ENCODE assay signal across 7 mouse cellular contexts in genomic region chr2:112492431-112492855, GRCm38 (mm10). TPM values are rescaled to one million over a fixed set of nuclear protein-coding genes. Genes with fewer than 3 reads are reported as not detected.
DNase-seq lines count a peak whose midpoint lies in the region; ATAC-seq and TF ChIP-seq lines count a peak whose summit lies in the region.

No protein-coding gene starts in this region.

- H3K4me2 ChIP-seq in hindbrain, embryonic 11.5 days (replicated peaks; ENCODE audit: low read depth, low read length) = peak overlapping the region; percentile 76
- peak overlapping the region; percentile 84 for H3K4me2 ChIP-seq in lung, embryonic 14.5 days

- no peaks in the 10 kb centered on the region for H3K36me3 ChIP-seq in thymus, adult 2 months (ENCODE audit: control insufficient read depth, insufficient read depth, low read length)
- H3K36me3 ChIP-seq in hindbrain, embryonic 11.5 days (ENCODE audit: control insufficient read depth, insufficient read depth, low read length) = no peaks in the 10 kb centered on the region
- no peaks in the 10 kb centered on the region for H3K36me3 ChIP-seq in lung, embryonic 14.5 days (ENCODE audit: insufficient read depth)

- H3K9ac ChIP-seq in hindbrain, embryonic 11.5 days (ENCODE audit: low read depth, low read length) = peak overlapping the region; percentile 99
- H3K9ac ChIP-seq in lung, embryonic 14.5 days = peak overlapping the region; percentile 97

- H3K27me3 ChIP-seq in thymus, adult 2 months (ENCODE audit: control insufficient read depth, insufficient read depth, low read length) = no peaks in the 10 kb centered on the region
- no peaks in the 10 kb centered on the region for H3K27me3 ChIP-seq in hindbrain, embryonic 11.5 days (ENCODE audit: control insufficient read depth, insufficient read depth, low read length)
- H3K27me3 ChIP-seq in lung, embryonic 14.5 days (ENCODE audit: insufficient read depth, low read length) = no peaks in the 10 kb centered on the region

- H3K9me3 ChIP-seq in hindbrain, embryonic 11.5 days (ENCODE audit: control insufficient read depth, low read length) = no peaks in the 10 kb centered on the region
- no peaks in the 10 kb centered on the region for H3K9me3 ChIP-seq in lung, embryonic 14.5 days (ENCODE audit: low read depth, low read length)

- peaks cover 2% of the 10 kb centered on the region; the same call in 1 of the 2 replicates for H3K4me1 ChIP-seq in thymus, adult 2 months (replicated peaks; ENCODE audit: control insufficient read depth, insufficient read depth, low read length)
- no peaks in the 10 kb centered on the region for H3K4me1 ChIP-seq in cortical plate, adult 2 months (ENCODE audit: control insufficient read depth, insufficient read depth, low read length)
- H3K4me1 ChIP-seq in hindbrain, embryonic 11.5 days (replicated peaks; ENCODE audit: control insufficient read depth, insufficient read depth, low read length) = no peaks in the 10 kb centered on the region
- H3K4me1 ChIP-seq in lung, embryonic 14.5 days (ENCODE audit: insufficient read depth) = no peaks in the 10 kb centered on the region

- no peak for TF ChIP-seq POLR2A in thymus, adult 2 months (IDR thresholded peaks at IDR 0.05; ENCODE audit: control insufficient read depth, extremely low read depth, insufficient read depth, low read length, poor library complexity)
- TF ChIP-seq POLR2A in cortical plate, adult 2 months (IDR thresholded peaks at IDR 0.05; ENCODE audit: extremely low read depth, insufficient read depth, low read length) = no peak

- no peak for TF ChIP-seq CTCF in thymus, adult 2 months (IDR thresholded peaks at IDR 0.05; ENCODE audit: borderline replicate concordance, control insufficient read depth, extremely low read depth, insufficient read depth, low read length, poor library complexity)
- no peak for TF ChIP-seq CTCF in cortical plate, adult 2 months (IDR thresholded peaks at IDR 0.05; ENCODE audit: extremely low read depth, insufficient read depth, low read length)
- no peak for TF ChIP-seq CTCF in lung, embryonic 14.5 days (IDR thresholded peaks at IDR 0.05; ENCODE audit: low read depth)

- H3K4me3 ChIP-seq in thymus, adult 2 months (ENCODE audit: control insufficient read depth, insufficient read depth, low read length) = peak overlapping the region; percentile 62
- H3K4me3 ChIP-seq in cortical plate, adult 2 months (ENCODE audit: insufficient read depth, low read length) = peak overlapping the region; percentile 52
- peak overlapping the region; percentile 72 for H3K4me3 ChIP-seq in hindbrain, embryonic 11.5 days (ENCODE audit: low read depth, low read length)
- H3K4me3 ChIP-seq in lung, embryonic 14.5 days (ENCODE audit: low read depth, low read length) = peak overlapping the region; percentile 71

- DNase-seq in thymus, adult 2 months = peak; percentile 21
- no peak for DNase-seq in thymus, postnatal 4 days
- DNase-seq in hindbrain, embryonic 11.5 days (ENCODE audit: low spot score) = peak; percentile 61
- peak; percentile 62 for DNase-seq in lung, embryonic 14.5 days
- DNase-seq in thymus, postnatal 25 days = peak; percentile 31
- DNase-seq in cerebellum, postnatal 4 days (ENCODE audit: low spot score in 2 of 2) = no peak

- peak; percentile 25 for ATAC-seq in hindbrain, embryonic 11.5 days (ENCODE audit: low FRiP score)
- ATAC-seq in lung, embryonic 14.5 days (ENCODE audit: insufficient read depth) = peak; percentile 6

- H3K27ac ChIP-seq in thymus, adult 2 months (ENCODE audit: control insufficient read depth, insufficient read depth, low read length) = peak overlapping the region; percentile 61; the same call in 1 of the 2 replicates
- peak overlapping the region; percentile 97 for H3K27ac ChIP-seq in cortical plate, adult 2 months (ENCODE audit: insufficient read depth, low read length)
- H3K27ac ChIP-seq in hindbrain, embryonic 11.5 days (ENCODE audit: low read depth, low read length) = peak overlapping the region; percentile 98
- peak overlapping the region; percentile 99 for H3K27ac ChIP-seq in lung, embryonic 14.5 days (ENCODE audit: low read depth)

- 14% methylated on average over 9 of the region's 9 CpGs for WGBS in thymus, adult 2 months
- WGBS in hindbrain, embryonic 11.5 days = 11% methylated on average over 9 of the region's 9 CpGs
- WGBS in lung, embryonic 14.5 days = 8% methylated on average over 9 of the region's 9 CpGs

RNA-seq across cellular contexts. Expression of gene Aven, which starts 0.3 kb away (rescaled TPM):
- polyA plus RNA-seq in thymus, adult 2 months (2012; rRNA removed) = 5.1 and 5.9 TPM in 2 replicates
- 9.7 and 10.8 TPM in 2 replicates for polyA plus RNA-seq in cortical plate, adult 2 months (2012; rRNA removed)
- polyA plus RNA-seq in hindbrain, embryonic 11.5 days (2014; fragmentation: Nextera tagmentation; extraction: Ambion mirVana) = 5.9 and 6.1 TPM in 2 replicates
- 7.2 and 7.8 TPM in 2 replicates for polyA plus RNA-seq in lung, embryonic 14.5 days (2014; fragmentation: Nextera tagmentation; extraction: Ambion mirVana)

RNA-seq across cellular contexts. Expression of gene Chrm5, which starts 11.9 kb away (rescaled TPM):
- not detected in 2 replicates for polyA plus RNA-seq in thymus, adult 2 months (2012; rRNA removed)
- 0.13 and 0.17 TPM in 2 replicates for polyA plus RNA-seq in cortical plate, adult 2 months (2012; rRNA removed)
- 0.08 and 0.17 TPM in 2 replicates for polyA plus RNA-seq in hindbrain, embryonic 11.5 days (2014; fragmentation: Nextera tagmentation; extraction: Ambion mirVana)
- not detected in 2 replicates for polyA plus RNA-seq in lung, embryonic 14.5 days (2014; fragmentation: Nextera tagmentation; extraction: Ambion mirVana)

RNA-seq across cellular contexts. Expression of gene Emc7, which starts 37.6 kb away (rescaled TPM):
- 4.9 and 6.3 TPM in 2 replicates for polyA plus RNA-seq in thymus, adult 2 months (2012; rRNA removed)
- polyA plus RNA-seq in cortical plate, adult 2 months (2012; rRNA removed) = 31.9 and 32.8 TPM in 2 replicates
- 12.8 and 13.0 TPM in 2 replicates for polyA plus RNA-seq in hindbrain, embryonic 11.5 days (2014; fragmentation: Nextera tagmentation; extraction: Ambion mirVana)
- 15.8 and 17.3 TPM in 2 replicates for polyA plus RNA-seq in lung, embryonic 14.5 days (2014; fragmentation: Nextera tagmentation; extraction: Ambion mirVana)

Comparison
In these comparisons a context has a peak if more than half of its experiments do, and no peak if none do; other contexts are left out.
1. DNase-seq: peak in thymus, adult 2 months (single experiment), hindbrain, embryonic 11.5 days (single experiment), lung, embryonic 14.5 days (single experiment) and thymus, postnatal 25 days (single experiment); none in thymus, postnatal 4 days (single experiment) and cerebellum, postnatal 4 days (0 of 2).
2. Peak in every context shown above with its lines, with median percentiles within 50 percentile points of each other: H3K27ac ChIP-seq and H3K4me3 ChIP-seq.